Mouse (Mus musculus) testis, postnatal 14 days (tissue): ENCODE results near the gene Timm13.
A peak's percentile ranks its signal among the peaks of the same experiment; 100 is the strongest.

Source experiments
- DNase-seq: peaks from one replicate; pipeline ENCODE4 v3.0.0; 2021; ENCODE audit warnings: low spot score

The Timm13 gene

DNA sequence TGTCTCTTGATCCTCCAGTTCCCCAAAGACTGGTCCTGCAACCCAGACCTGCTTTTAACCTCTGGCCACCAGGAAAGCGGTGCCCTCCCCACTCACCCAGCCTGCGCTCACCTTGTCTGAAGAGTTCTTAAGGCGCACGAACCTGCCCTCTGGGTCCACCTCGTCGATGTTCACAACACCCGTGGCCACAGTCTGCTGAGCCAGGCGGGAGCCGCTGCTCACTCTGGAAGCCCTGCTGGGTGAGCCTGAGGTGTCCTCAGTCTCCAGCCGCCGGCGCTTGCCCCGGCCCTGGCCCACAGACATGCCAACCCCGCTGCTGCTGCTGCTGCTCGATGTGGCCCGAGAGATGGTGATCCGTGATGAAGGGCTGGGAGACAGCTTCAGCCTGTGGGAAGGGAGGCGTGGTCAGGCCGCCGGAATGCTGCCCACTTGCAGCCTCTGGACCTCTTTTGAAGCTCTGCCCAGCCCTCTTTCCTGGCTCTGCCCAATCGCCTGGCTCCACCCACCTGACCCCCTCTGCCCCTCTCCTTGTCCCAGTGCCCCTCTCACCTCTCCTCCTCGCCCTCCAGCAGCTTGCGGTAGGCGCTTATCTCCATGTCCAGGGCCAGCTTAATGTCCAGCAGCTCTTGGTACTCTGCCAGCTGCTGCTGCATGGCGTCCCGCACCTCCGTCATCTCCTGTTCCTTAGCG is 3.4 kb upstream of the Timm13 start:
- no peak for DNase-seq

DNA sequence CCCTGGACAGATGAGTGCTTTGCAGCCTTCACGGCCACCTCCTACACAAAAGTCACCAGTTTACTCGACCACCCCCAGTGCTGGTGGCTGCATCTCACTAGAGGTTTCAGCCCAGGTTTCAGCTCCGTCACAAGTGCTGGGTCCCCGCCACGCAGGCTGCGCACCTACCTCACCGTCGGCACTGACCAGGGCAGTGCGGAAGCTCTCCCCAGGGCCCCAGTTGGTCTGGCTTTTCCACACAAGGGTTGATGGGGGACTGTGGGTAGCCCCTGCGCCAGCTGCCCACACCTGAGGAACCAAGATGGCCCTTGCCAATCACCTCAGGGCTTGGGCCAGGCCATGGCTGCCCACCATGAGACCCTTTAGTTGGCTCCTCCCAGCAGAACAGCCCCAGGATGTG is 2.5 kb upstream of the Timm13 start:
- DNase-seq = no peak

DNA sequence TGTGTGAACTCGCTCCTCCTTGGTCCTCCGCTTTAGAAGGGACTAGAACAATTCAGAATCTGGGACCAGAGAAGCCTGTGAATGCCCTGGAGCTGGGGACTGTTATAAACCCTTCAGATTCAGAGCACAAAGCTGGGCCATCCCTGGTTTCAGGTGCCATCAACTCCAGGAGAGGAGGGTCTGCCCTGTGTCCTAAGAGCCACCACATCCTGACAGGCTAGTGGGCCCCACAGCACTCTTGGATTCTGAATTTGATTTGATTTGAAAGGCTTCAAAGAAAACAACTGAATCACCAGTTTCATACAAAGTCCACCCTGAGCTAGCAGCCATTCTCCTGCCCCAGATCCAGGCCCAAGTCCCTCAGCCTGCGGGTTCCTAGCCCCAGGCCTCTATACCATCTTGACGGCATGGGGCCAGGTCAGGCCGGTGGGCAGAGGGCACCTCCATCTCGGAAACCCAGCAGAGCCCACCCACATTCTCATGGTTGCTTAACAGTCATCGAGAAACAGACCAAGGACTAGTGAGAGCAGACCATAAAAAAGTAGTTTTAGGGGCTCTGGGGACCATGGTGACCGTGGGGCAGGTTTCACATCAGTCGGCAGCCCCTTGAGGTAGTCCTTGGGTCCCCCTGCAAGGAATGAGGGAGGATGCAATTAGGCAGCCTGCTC is 1.6 kb upstream of the Timm13 start:
- no peak for DNase-seq

DNA sequence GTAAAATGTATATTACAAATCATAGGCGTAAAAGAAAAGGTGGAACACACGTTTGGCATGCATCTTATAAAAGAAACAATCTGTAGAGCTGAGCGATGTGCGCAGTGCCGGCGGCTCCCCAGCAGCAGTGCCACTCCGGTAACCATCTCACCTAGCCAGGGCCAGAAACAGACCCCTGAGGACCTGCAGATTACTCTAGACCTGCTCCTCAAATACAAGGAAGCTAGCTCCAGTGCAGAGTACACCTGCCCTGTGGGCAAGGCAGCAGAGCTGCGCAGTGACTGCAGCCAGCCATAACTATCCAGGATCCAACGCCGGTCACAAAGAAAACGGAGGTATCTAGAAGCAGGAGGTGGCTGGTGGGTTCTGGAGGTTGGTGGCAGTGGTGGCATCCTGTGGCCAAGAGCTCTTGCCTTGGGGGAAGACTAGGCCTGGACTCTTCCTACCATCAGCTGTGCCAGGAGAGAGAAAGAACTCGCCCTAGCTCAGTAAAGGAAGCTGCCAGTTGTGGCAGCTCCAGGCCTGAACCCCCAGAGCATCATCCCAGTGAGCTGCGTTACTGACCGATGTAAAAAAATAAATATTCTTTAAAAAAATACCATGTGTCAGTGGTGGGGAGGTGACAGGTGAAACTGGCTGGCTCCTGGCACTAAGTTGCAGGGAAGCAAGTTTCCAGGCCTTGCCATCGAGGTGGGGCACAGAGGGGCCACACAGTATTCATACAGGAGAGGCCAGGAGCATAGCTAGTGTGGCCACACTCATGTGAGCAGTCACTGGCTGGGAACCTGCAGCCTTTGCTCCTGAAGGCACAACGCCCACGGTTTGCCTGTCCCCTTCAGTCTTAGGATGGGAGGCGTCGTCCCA is 872 bp upstream of the Timm13 start:
- DNase-seq = no peak

DNA sequence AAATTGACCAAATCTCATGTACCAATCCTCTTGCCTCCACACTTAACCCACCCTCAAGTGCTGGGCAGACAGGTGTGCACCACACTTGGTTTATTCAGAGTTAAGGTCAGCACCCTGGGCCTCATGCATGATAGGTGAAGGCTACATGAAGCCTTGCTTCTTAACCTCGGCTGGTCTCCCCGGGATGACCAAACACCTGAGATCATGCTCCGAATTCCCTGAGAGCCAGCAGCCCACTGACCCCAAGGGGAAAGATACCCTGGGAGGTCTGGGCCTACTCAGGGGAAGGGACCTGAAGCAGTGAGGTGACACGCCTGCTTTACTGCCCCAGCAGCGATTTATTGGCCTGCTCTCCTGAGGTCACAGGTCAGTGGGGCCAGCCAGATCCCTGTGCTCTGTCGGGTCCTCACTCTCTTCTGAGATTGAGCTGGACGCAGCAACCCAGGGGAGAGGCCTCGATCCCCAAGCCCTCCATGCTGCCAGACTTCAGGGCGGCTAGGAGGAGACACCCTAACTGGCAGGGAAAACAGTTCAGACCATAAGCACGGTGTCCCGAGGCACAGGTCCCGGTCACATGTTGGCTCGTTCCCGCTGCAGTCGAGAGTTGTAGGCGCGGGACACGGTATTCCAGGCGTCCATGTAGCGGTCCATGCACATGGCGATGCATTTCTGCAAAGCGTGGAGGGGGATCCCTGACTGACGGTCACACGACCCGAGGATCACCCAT is 1.0 kb downstream of the Timm13 start:
- no peak for DNase-seq

DNA sequence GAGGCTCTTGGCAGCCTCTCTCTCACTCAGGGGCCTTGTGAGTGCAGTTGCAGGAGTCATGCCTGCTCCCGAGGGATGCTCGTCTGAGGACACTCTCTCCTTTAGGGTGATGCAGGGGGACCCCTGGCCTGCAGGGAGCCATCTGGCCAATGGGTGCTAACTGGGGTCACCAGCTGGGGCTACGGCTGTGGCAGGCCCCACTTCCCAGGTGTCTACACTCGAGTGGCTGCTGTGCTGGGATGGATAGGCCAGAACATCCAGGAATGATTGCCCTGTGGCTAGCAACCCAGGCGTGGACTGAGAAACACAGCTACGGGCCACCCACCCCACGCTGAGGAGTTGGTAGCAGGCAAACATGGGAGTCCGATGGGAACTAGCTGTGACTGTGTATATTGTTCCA is 1.7 kb downstream of the Timm13 start:
- DNase-seq = no peak

DNA sequence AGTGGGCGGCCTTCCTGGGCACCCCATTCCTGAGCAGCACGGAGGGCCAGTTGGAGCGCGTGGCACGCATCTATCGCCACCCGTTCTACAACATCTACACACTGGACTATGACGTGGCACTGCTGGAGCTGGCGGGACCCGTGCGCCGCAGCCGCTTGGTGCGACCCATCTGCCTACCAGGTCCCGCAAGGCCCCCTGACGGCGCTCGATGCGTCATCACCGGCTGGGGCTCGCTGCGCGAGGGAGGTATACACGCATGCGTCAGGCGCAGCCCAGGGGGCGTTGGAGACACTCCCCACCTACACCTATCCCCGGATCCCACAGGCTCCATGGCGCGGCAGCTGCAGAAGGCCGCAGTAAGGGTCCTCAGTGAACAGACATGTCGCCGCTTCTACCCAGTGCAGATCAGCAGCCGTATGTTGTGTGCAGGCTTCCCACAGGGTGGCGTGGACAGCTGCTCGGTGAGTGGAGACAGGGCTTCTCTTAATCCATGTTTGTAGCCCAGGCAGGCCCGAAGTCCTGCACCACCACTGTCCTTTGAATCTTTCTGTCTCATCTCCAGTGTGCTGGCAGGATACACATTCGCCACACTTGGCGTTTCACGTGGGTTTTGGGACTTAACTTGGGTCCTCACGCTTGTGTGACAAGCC is 2.8 kb downstream of the Timm13 start:
- DNase-seq = no peak

DNA sequence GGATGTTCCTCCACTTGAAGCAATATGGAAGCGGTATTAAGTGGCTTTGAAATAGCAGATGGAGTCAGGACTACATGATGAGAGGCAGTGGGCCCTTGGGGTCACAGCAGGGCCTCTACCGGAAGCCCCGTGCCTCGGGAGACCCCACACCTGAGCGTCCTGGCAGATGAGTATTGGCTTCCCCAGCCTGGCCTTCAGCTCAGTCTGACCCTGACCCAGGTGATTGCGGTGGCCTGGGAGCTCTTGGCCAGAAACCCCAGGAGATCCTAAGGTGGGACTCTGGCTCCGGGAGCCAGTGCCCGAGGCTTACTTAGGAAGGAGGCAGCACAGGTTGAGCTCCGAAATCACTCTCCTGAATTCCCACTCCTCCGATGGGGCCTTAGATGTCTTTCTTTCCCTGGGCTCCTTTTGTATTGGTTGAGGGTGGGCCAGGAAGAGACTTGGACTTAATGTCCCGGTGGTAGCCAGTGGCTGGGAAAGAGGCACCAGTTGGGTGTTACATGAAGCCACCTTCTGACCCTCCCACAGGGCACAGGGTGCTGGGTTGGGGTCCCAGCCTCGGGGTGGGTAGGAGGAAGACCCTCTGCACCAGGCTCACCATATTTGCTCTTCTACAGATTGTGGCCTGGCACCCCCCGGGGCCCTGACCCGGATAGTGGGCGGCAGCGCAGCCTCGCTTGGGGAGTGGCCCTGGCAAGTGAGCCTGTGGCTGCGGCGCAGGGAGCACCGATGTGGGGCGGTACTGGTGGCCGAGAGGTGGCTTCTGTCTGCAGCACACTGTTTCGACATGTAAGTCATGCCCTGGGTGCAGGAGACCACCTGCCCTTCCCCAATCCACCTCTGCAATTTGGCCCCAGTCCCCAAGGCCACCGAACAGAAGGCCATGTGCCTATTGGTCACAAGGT is 3.9 kb downstream of the Timm13 start:
- DNase-seq = no peak

DNA sequence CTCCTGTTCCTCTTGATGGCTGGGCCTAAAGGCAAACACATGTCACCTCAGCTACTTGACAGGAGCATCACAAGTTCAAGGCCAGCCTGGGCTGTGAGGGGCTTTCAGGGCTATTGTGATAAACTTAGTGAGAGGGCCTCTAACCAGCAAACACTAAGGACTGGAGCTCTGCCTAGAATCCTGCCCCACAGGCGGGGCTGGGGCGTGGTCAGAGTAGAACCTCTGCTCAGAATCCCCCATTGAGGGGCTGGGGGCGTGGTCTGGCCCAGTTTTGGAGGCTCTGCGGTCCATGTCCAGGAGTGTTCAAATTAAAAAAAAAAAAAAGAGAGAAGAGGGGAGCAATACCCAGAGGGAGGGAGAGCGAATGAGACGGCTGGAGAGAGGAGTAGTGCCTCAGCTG is 5.1 kb downstream of the Timm13 start:
- no peak for DNase-seq

DNA sequence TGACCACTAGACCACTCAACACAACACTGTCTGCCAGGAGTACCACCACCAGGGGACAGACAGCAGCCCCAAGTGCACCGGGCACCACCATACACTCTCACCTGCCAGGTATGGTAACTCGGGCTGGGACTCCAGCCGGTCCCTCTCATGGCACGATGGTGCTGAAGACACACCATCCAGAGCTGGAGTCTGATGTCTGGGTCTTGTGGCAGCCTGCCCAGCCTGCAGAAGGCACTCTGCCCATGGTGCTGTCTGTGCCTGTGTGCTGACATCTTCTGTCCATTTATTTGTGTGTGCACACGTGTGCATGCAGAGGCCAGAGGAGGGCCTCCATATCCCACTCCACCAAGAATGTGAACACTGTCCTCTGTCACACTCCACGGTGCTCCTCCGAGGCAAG is 5.7 kb downstream of the Timm13 start:
- no peak for DNase-seq

DNA sequence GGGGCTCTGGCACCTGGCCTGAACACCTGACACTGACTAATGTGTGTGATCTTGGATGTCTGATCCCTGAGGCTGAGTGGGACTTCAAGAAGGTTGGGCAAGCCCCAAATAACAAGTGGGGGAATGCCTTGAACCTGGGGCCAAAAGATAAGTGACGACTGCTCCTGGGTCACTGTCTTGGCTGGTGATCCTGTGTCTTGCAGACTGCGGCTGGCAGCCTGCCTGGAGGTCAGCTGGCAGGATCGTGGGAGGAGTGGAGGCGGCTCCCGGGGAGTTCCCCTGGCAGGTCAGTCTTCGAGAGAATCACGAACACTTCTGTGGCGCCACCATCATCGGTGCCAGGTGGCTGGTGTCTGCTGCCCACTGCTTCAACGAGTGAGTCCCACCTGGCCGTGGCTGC is 13.6 kb downstream of the Timm13 start:
- peak; percentile 81 for DNase-seq

DNA sequence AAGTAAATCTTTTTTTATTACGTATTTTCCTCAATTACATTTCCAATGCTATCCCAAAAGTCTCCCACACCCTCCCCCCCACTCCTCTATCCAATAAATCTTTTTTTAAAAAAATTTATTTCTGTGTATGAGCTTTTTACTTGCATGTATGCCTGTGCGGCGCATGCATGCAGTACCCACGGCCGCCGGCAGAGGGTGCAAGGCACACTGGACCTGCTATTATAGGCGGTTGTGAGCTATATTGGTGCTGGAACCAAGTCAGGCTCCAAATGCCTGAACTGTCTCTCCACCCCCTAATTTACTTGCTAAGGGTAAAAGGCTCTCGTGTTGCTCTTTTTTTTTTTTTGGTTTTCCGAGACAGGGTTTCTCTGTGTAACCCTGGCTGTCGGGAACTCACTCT is 19.5 kb downstream of the Timm13 start:
- peak; percentile 81 for DNase-seq

DNA sequence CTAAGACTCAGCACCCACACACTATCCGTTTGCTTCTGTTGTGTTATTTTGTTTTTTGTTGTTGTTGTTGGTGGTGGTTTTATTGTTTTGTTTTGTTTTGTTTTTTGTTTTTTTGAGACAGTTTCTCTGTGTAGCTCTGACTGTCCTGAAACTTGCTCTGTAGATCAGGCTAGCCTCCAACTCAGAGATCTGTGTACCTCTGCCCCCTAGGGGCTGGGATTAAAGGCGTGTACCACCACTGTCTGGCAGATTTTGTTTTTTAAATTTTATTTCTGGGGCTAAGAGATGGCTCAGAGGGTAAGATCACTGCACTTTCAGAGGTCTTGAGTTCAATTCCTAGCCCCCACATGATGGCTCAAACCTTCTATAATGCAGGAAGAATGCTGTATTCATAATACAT is 19.9 kb downstream of the Timm13 start:
- DNase-seq = no peak

DNA sequence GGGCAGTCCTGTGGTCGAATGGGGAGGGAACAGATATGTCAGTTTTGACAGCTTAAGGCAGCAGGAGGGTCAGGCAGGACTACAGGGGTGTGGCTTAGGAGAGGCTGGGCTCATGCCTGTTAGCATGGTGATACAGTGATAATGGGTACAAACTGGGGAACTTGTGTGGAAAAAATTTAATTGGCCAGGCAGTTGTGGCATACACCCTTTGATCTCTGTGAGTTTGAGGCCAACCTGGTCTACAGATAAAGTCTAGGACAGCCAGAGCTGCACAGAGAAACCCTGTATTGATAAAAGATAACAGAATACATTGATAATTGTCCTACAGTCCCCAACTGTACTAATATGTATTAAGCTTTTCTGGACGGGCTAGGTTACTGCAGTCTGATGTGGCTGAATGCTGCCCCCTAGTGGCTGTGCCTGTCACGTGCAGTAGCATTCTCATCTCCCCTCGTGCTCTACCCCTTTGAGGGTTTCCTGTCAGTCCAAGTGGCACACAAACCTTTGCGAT is 20.6 kb downstream of the Timm13 start:
- peak; percentile 70 for DNase-seq

DNA sequence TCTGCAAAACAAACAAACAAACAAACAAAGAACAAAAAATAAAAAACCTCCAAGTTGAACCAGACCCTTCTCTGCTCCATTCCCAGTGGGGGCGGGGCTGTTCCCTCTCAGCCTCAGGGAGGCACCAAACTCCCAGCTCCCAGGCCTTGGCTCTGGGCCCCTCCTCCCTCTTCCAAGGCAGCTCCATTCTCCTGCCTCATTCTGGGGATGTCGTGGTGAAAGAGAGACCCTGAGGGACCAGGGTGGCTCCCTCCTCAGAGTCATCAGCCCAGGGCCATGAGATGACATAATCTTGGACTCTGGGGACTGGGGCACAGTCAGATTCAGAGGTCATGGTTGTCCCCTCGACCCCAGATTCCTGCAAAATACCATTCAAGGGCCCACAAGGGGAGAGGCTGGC is 24.2 kb downstream of the Timm13 start:
- no peak for DNase-seq

DNA sequence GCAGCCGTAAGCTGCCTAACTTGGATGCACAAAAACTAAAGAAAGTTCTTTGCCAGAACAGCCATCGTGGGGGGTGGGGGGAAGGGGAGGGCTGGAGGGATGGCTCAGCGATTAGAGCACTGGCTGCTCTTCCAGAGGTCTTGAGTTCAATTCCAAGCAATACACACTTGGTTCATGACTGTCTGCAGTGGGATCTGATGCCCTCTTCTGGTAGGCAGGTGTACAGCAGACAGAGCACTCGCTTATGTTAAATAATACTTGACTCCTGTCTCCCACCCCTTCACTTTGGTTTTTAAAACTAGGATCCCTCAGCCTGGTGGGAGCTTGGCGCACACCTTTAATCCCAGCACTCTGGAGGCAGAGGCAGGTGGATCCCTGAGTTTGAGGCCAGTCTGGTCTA is 24.7 kb downstream of the Timm13 start:
- DNase-seq = no peak

DNA sequence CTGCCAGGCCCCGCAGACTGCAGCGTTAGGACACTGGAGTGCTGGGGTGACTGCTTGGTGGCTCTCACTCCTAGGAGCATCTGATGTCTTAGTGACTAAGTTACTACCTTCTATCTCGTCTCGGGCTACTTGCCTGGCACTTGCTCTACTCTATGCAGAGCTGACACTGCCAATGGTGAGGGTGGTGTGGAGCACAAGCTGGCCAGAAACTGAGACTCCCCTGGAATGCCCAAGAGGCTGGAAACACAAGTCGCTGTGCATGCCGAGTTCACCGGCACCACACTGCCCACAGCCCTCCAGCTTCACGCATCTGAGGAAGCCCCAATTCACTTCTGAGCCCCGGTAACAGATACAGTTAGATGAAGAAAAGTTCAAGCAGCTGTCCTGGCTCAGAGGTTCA is 26.7 kb downstream of the Timm13 start:
- no peak for DNase-seq

DNA sequence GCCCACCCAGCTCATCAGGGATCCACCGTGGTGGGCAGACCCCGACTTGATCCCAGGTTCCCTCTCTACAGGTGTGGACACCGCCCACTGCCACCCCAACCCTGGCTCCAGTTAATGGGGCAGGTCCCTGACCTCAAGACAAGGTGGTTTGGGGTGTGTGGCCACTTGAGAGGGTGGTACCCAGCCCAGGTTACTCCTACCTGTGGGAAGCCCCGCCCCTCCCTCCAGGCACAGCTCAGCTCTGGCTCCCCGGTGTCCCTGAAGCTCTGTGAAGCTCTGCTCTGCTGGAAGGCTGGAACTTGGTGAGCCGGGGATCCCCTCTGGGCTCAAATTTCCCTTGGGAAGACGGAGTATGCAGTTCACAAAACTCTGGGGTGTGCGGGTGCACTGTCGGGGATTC is 29.2 kb downstream of the Timm13 start, which contains the start of gene Tmprss9:
Gene Tmprss9, plus strand, starts transcription at position 268 of the 400 bp plus-strand sequence.
- DNase-seq = no peak

DNA sequence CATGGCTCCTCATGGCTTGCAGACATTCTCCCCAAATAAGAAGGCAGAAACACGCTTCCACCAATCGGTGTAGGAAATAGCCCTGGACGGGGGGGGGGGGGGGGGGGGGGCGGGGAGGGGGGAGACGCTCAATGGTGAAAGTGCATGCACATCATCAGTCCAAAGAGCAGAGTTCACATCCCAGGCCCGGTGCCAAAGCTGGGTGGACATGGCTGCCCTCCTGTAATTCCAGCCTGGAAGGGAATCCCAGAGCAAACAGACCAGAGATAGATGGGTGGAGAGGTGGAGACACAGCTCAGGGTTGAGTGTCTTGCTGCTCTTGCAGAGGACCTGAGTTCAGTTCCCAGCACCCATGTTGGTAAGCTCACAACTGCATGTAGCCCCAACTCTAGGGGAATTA is 29.8 kb downstream of the Timm13 start:
- no peak for DNase-seq

DNA sequence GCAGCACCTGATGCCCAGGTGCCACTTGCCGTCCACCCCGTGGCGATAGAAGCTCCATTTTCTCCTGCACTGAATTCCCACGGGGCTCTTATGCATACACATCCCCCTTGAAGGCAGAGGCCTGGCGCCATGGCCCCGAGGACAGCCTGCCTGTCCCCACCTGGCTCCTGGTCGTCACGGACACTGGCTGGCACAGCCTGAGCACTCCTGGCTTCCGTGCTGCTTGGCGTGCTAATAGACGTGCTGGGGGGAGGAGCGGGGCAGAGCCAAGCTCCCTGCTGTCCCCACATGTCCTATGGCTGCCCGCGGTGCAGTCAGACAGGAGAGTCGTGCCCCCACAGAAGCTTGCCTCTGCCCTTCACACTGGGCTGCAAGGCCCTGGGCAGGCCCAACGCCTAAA is 36.3 kb downstream of the Timm13 start:
- DNase-seq = no peak

DNA sequence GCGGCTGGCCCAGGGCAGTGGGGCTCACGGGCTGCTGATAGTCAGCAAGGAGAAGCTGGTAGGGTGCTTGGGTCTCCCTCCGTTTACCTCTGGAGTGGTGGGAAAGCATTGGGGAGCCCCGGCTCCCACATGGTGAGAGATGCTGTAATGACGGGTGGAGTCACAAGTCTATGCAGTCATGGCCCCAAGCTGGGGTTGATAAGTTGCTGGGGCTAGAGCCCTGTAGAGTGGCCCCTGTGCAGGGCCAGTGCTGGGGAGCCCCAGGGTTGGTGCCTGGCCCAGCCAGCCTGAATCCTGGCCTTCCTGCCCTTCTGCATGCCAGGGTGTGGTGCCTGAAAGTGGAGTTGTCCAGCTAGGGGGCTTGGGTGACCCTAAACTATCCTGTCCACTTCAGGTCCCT is 38.5 kb downstream of the Timm13 start:
- DNase-seq = no peak
